Mouse (Mus musculus) limb, embryonic 11.5 days (tissue): ENCODE measurements at regions not wholly inside any gene's neighbourhood (a gene's known extent, or its start where the extent isn't known, plus 50 kb on each side); places are given as distances from the start of the nearest gene placed in this dataset.
"Not testable (repeated sequence)": the region's sequence is repeated elsewhere in the genome, so short reads cannot be mapped to it uniquely, and the experiment has no call there.

Experiments used
- ATAC-seq: fragments of 200-750 bp; cut with Nextera tagmentation; 2 replicates; pipeline ENCODE4 v1.8.0; 2017; ENCODE audit warnings: low read depth; ENCODE audit not compliant: insufficient number of reproducible peaks, low FRiP score, low TSS enrichment
- DNase-seq: peaks from one replicate; pipeline ENCODE4 v3.0.0-alpha.2; 2015; ENCODE audit warnings: low spot score
- H3K27ac ChIP-seq: fragments of 300-500 bp; sonication (generic); replicated peaks from 2 replicates; pipeline ENCODE4 v1.5.1; 2014; ENCODE audit warnings: low read depth, mild to moderate bottlenecking, low read length
- H3K27me3 ChIP-seq: fragments of 300-500 bp; sonication (generic); 2 replicates; pipeline ENCODE4 v1.6.1; 2014; ENCODE audit warnings: mild to moderate bottlenecking, low read length, mixed read lengths; ENCODE audit not compliant: control insufficient read depth, insufficient read depth
- H3K36me3 ChIP-seq: fragments of 300-500 bp; sonication (generic); 2 replicates; pipeline ENCODE4 v1.6.1; 2014; ENCODE audit warnings: mild to moderate bottlenecking, low read length, moderate library complexity, mixed read lengths; ENCODE audit not compliant: control insufficient read depth, insufficient read depth
- H3K4me1 ChIP-seq: fragments of 300-500 bp; sonication (generic); 2 replicates; pipeline ENCODE4 v1.6.1; 2014; ENCODE audit warnings: low read length, mixed read lengths; ENCODE audit not compliant: control insufficient read depth, insufficient read depth
- H3K4me2 ChIP-seq: fragments of 300-500 bp; sonication (generic); 2 replicates; pipeline ENCODE4 v1.6.1; 2014; ENCODE audit warnings: low read depth, mild to moderate bottlenecking, moderate library complexity; ENCODE audit not compliant: severe bottlenecking
- H3K4me3 ChIP-seq: fragments of 300-500 bp; sonication (generic); 2 replicates; pipeline ENCODE4 v1.5.1; 2014; ENCODE audit warnings: low read depth, low read length
- H3K9ac ChIP-seq: fragments of 300-500 bp; sonication (generic); 2 replicates; pipeline ENCODE4 v1.6.1; 2014; ENCODE audit warnings: mild to moderate bottlenecking, low read length
- H3K9me3 ChIP-seq: fragments of 300-500 bp; sonication (generic); 2 replicates; pipeline ENCODE4 v1.6.1; 2016; ENCODE audit warnings: low read length; ENCODE audit not compliant: control insufficient read depth
- WGBS: fragments of 180-500 bp; shearing (Covaris S2); extraction: QIAGEN DNeasy Blood & Tissue Kit; methylation state at CpG from one replicate; pipeline ENCODE4 v1.1.7; 2014; 5-methylcytosine and 5-hydroxymethylcytosine counted together

DNA sequence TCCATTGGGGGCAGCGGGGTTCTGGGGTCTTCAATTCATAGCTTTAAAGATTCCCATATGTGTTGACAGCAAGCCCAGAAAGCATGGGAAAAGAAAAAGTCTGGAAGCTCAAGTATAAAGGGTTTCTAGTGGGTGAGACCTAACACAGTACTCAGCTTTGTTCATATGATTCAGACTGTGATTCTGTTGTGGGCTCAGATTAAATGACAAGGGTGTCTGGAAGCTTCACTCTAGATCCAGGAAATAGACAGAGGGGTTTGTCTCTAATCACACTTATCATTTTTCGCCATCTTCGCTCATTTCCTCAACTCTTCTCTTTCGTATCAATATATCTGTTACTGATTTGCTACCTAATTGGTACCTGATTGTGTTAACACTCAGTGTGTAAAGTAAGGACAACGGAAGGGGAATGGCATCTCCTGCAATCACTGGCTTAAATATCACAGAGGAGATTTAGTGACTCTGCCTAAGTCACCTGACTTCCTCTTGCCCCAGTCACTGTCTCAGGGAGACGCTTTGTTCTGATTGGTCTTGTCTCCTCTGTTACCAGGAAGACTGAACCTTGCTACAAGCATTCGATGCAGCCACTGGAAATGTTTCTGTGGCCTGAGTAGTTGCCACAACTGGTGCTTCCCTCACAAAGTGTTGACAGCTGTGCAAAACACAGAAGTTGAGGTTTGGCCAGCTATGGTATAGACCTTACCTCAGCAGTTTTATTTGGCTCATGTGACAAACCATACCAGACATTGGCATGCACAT, 137.4 kb downstream of the Gm5426 start:
- Histone ChIP-seq H3K4me1 (no peaks in the 10 kb centered on the region), H3K4me2 (no peak overlapping the region), H3K27me3 (no peaks in the 10 kb centered on the region), H3K9me3 (no peaks in the 10 kb centered on the region), H3K4me3 (no peak overlapping the region), H3K27ac (no peak overlapping the region), H3K9ac (no peak overlapping the region), H3K36me3 (no peaks in the 10 kb centered on the region)
- DNase-seq: no peak
- ATAC-seq: no peak
- 82% methylated on average over 7 of the region's 7 CpGs for WGBS

DNA sequence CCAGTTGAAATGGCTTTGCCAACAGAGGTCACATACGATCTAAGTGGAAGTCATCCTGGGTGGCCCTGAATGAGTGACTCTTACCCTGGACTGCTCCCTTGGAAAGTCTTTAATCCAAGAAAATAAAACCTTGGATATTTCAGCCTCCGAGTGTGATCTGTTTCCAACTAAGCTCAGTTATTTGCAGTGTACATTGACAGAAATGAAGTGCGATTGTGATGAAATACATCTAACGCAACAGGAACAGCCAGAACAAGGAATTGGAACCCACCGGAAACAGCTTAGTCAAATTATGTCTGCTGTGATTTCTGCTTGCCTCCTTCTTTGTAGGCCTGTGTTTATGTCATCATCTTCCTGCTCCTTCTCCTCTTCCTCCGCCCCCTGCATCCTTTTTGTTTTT, 143.7 kb downstream of the Gm5426 start:
- H3K9me3 ChIP-seq: no peaks in the 10 kb centered on the region
- H3K4me2 ChIP-seq: no peak overlapping the region
- DNase-seq: no peak
- H3K4me1 ChIP-seq: no peaks in the 10 kb centered on the region
- ATAC-seq: no peak
- no peak overlapping the region for H3K9ac ChIP-seq
- no peak overlapping the region for H3K27ac ChIP-seq
- 84% methylated on average over 6 of the region's 6 CpGs for WGBS
- H3K27me3 ChIP-seq: no peaks in the 10 kb centered on the region
- no peaks in the 10 kb centered on the region for H3K36me3 ChIP-seq
- H3K4me3 ChIP-seq: no peak overlapping the region

GRCm38 (mm10) chr10:96285407-96286093, 149.1 kb downstream of the Gm5426 start:
- WGBS: 84% methylated on average over 10 of the region's 10 CpGs
- H3K27ac ChIP-seq: no peak overlapping the region
- no peaks in the 10 kb centered on the region for H3K36me3 ChIP-seq
- H3K4me3 ChIP-seq: no peak overlapping the region
- DNase-seq: no peak
- no peaks in the 10 kb centered on the region for H3K27me3 ChIP-seq
- no peaks in the 10 kb centered on the region for H3K9me3 ChIP-seq
- H3K4me2 ChIP-seq: no peak overlapping the region
- H3K9ac ChIP-seq: no peak overlapping the region
- no peak for ATAC-seq
- H3K4me1 ChIP-seq: no peaks in the 10 kb centered on the region

GRCm38 (mm10) chr10:96286094-96286485, 149.7 kb downstream of the Gm5426 start:
- no peaks in the 10 kb centered on the region for H3K4me1 ChIP-seq
- H3K9me3 ChIP-seq: no peaks in the 10 kb centered on the region
- H3K9ac ChIP-seq: no peak overlapping the region
- H3K27me3 ChIP-seq: no peaks in the 10 kb centered on the region
- H3K36me3 ChIP-seq: no peaks in the 10 kb centered on the region
- H3K27ac ChIP-seq: no peak overlapping the region
- DNase-seq (no peak), ATAC-seq (no peak)
- WGBS: 87% methylated on average over 2 of the region's 2 CpGs
- H3K4me2 ChIP-seq: no peak overlapping the region
- no peak overlapping the region for H3K4me3 ChIP-seq

- H3K27me3 ChIP-seq, H3K4me2 ChIP-seq, H3K4me3 ChIP-seq, H3K9ac ChIP-seq, DNase-seq, ATAC-seq, H3K4me1 ChIP-seq, H3K27ac ChIP-seq, H3K36me3 ChIP-seq, H3K9me3 ChIP-seq: not testable (repeated sequence)
These were observed 152.6 kb downstream of the Gm5426 start for GRCm38 (mm10) chr10:96289005-96289404.

DNA sequence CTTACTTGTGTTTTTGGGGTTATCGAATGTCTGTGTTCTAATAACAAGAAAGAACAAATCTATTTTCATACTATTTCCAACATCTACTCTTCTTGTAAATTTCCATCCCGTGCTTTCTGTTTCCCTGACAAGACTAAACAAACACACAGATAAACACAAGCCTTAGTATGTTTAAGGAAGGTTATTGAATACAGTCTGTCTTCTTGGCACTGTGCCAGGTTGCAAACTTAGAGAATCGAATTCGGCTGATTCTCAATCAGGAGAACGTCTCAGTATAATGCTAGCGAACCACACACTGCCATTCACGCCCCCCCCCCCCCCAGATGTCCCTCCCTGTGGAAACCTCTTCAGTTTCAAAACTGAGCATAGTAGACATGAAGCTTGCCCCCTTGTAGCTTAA, 157.2 kb downstream of the Gm5426 start:
- Histone ChIP-seq H3K9me3 (no peaks in the 10 kb centered on the region), H3K4me3 (no peak overlapping the region), H3K4me1 (no peaks in the 10 kb centered on the region), H3K27me3 (no peaks in the 10 kb centered on the region), H3K9ac (no peak overlapping the region), H3K4me2 (no peak overlapping the region), H3K27ac (no peak overlapping the region), H3K36me3 (no peaks in the 10 kb centered on the region)
- DNase-seq (no peak), ATAC-seq (no peak)
- 86% methylated on average over 7 of the region's 7 CpGs for WGBS

- no peaks in the 10 kb centered on the region for H3K27me3 ChIP-seq
- no peak overlapping the region for H3K4me3 ChIP-seq
- no peak for ATAC-seq
- H3K27ac ChIP-seq: no peak overlapping the region
- DNase-seq: no peak
- no peak overlapping the region for H3K4me2 ChIP-seq
- H3K9ac ChIP-seq: no peak overlapping the region
- H3K36me3 ChIP-seq: no peaks in the 10 kb centered on the region
- H3K4me1 ChIP-seq: no peaks in the 10 kb centered on the region
- H3K9me3 ChIP-seq: no peaks in the 10 kb centered on the region
- 84% methylated on average over 2 of the region's 2 CpGs for WGBS
These were observed 158.3 kb downstream of the Gm5426 start for GRCm38 (mm10) chr10:96294666-96295065.

DNA sequence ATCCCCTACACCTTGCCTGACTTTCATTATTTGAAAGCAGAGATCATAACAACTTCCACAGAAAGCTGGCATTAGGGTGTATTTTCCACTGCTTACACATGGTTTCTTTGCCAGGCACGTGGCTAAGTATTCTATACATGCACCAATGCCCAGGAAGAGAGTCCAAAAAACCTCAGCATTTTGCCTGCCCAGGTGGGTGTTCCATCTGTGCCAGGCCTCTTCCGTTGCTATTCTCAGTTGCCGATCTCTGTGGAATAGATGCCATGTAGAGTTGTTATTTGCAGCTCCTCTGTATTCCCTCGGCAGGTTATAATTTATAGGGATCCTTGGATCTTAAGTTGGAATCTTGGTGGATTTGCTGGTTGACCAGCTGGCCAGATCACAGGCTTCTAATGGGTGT, 161.3 kb downstream of the Gm5426 start:
- no peaks in the 10 kb centered on the region for H3K9me3 ChIP-seq
- no peaks in the 10 kb centered on the region for H3K36me3 ChIP-seq
- DNase-seq (no peak), ATAC-seq (no peak)
- H3K4me3 ChIP-seq: no peak overlapping the region
- H3K4me2 ChIP-seq: no peak overlapping the region
- no peak overlapping the region for H3K27ac ChIP-seq
- H3K27me3 ChIP-seq: no peaks in the 10 kb centered on the region
- no peaks in the 10 kb centered on the region for H3K4me1 ChIP-seq
- no peak overlapping the region for H3K9ac ChIP-seq
- 89% methylated on average over 4 of the region's 4 CpGs for WGBS
